Mouse (Mus musculus) CH12.LX (cell line): Measurements from ENCODE around the gene Il6st. TPM values are rescaled to one million over a fixed set of nuclear protein-coding genes. Genes with fewer than 3 reads are reported as not detected.
A peak's percentile ranks its signal among the peaks of the same experiment; 100 is the strongest.
"Not testable (repeated sequence)": the region's sequence is repeated elsewhere in the genome, so short reads cannot be mapped to it uniquely, and the experiment has no call there.

Source experiments
- DNase-seq: peaks from one replicate; pipeline ENCODE4 v3.0.0-alpha.2; 2013; ENCODE audit errors: extremely low read depth
- H3K27ac ChIP-seq: 2 replicates; pipeline ENCODE4 v1.5.1; 2012; ENCODE audit warnings: low read depth, mild to moderate bottlenecking, control low read depth, moderate library complexity; ENCODE audit not compliant: insufficient read depth
- H3K27me3 ChIP-seq: replicated peaks from 2 replicates; pipeline ENCODE3; 2012; ENCODE audit warnings: inconsistent platforms
- H3K36me3 ChIP-seq, 2 experiments: replicated peaks in 1 of 2; 2 replicates each; pipeline versions ENCODE3 to v1.6.1; 2012; ENCODE audit warnings: inconsistent platforms in 1 of 2, low read length in 1 of 2, mild to moderate bottlenecking in 1 of 2, mixed read lengths in 1 of 2, moderate library complexity in 1 of 2; ENCODE audit not compliant: control insufficient read depth in 1 of 2, insufficient read depth in 1 of 2
- H3K4me1 ChIP-seq, 2 experiments: 2 replicates each; pipeline ENCODE4 v1.6.1; 2012; ENCODE audit warnings: inconsistent platforms in 1 of 2, moderate library complexity in 1 of 2; ENCODE audit not compliant: insufficient read depth in 2 of 2, control insufficient read depth in 1 of 2
- H3K4me2 ChIP-seq: 2 replicates; pipeline ENCODE4 v1.6.1; 2012; ENCODE audit warnings: low read depth, mild to moderate bottlenecking, control low read depth; ENCODE audit not compliant: poor library complexity, insufficient read depth, severe bottlenecking
- H3K4me3 ChIP-seq, 3 experiments: fragments of 150-350 bp in 1 of 3; sonication (generic) in 1 of 3; replicated peaks in 1 of 3; 2 replicates each; pipeline versions ENCODE3 to v1.5.1; 2011 to 2012; ENCODE audit warnings: low read depth in 2 of 3, low read length in 2 of 3, mild to moderate bottlenecking in 2 of 3, moderate library complexity in 2 of 3, control low read depth in 1 of 3, improper control_type of control experiment in 1 of 3, inconsistent platforms in 1 of 3, mixed read lengths in 1 of 3; ENCODE audit not compliant: poor library complexity in 1 of 3
- H3K79me2 ChIP-seq: replicated peaks from 2 replicates; pipeline ENCODE4 v1.6.1; 2012; ENCODE audit warnings: mild to moderate bottlenecking, moderate library complexity; ENCODE audit not compliant: control insufficient read depth, poor library complexity, insufficient read depth, severe bottlenecking; ENCODE audit errors: extremely low read depth
- H3K9ac ChIP-seq: 2 replicates; pipeline ENCODE4 v1.6.1; 2012; ENCODE audit warnings: low read depth, mild to moderate bottlenecking, control low read depth, moderate library complexity; ENCODE audit not compliant: insufficient read depth
- H3K9me3 ChIP-seq: replicated peaks from 2 replicates; pipeline ENCODE3; 2012; ENCODE audit warnings: low read length, inconsistent platforms, mixed read lengths
- BHLHE40 ChIP-seq: IDR thresholded peaks from 2 replicates; pipeline ENCODE4 v1.6.1; 2011; ENCODE audit warnings: mild to moderate bottlenecking, low read depth, low read length, improper control_type of control experiment
- CHD1 ChIP-seq: IDR thresholded peaks from 2 replicates; pipeline ENCODE4 v1.6.1; 2012; ENCODE audit warnings: low read depth, low read length, improper control_type of control experiment, inconsistent platforms
- CHD2 ChIP-seq: IDR thresholded peaks from 2 replicates; pipeline ENCODE4 v1.6.1; 2011; ENCODE audit warnings: low read length, improper control_type of control experiment
- ELF1 ChIP-seq: IDR thresholded peaks from 2 replicates; pipeline ENCODE4 v1.6.1; 2014; ENCODE audit warnings: low read depth, mild to moderate bottlenecking, inconsistent platforms, low read length, improper control_type of control experiment
- EP300 ChIP-seq: IDR thresholded peaks from 2 replicates; pipeline ENCODE4 v1.6.1; 2011; ENCODE audit warnings: low read length, improper control_type of control experiment
- ETS1 ChIP-seq: conservative IDR thresholded peaks from 2 replicates; pipeline ENCODE4 v1.6.1; 2012; ENCODE audit warnings: low read depth, mild to moderate bottlenecking, inconsistent platforms, low read length, improper control_type of control experiment, moderate library complexity
- GABPA ChIP-seq: IDR thresholded peaks from 2 replicates; pipeline ENCODE4 v1.6.1; 2012; ENCODE audit warnings: low read depth, low read length, improper control_type of control experiment, inconsistent platforms; ENCODE audit not compliant: insufficient replicate concordance
- HCFC1 ChIP-seq: IDR thresholded peaks from 2 replicates; pipeline ENCODE4 v1.6.1; 2012; ENCODE audit warnings: low read depth, mild to moderate bottlenecking, inconsistent platforms, low read length, improper control_type of control experiment
- JUN ChIP-seq: IDR thresholded peaks from 2 replicates; pipeline ENCODE4 v1.6.1; 2011; ENCODE audit warnings: low read depth, mild to moderate bottlenecking, low read length, improper control_type of control experiment, moderate library complexity; ENCODE audit not compliant: insufficient read depth
- JUND ChIP-seq: conservative IDR thresholded peaks from 2 replicates; pipeline ENCODE4 v1.6.1; 2011; ENCODE audit warnings: low read depth, low read length, improper control_type of control experiment
- KAT2A ChIP-seq: IDR thresholded peaks from 2 replicates; pipeline ENCODE4 v1.6.1; 2012; ENCODE audit warnings: low read length, improper control_type of control experiment, inconsistent platforms; ENCODE audit not compliant: insufficient replicate concordance
- MAFK ChIP-seq: IDR thresholded peaks from 2 replicates; pipeline ENCODE4 v1.6.1; 2011; ENCODE audit warnings: low read length, improper control_type of control experiment; ENCODE audit not compliant: insufficient replicate concordance
- MYC ChIP-seq: IDR thresholded peaks from 2 replicates; pipeline ENCODE4 v1.6.1; 2011; ENCODE audit warnings: low read depth, mild to moderate bottlenecking, improper control_type of control experiment, low read length
- NELFE ChIP-seq: IDR thresholded peaks from 2 replicates; pipeline ENCODE4 v1.6.1; 2011; ENCODE audit warnings: low read depth, low read length, improper control_type of control experiment
- PAX5 ChIP-seq: IDR thresholded peaks from 2 replicates; pipeline ENCODE4 v1.6.1; 2012; ENCODE audit warnings: low read length, inconsistent platforms, mixed read lengths
- RAD21 ChIP-seq: IDR thresholded peaks from 2 replicates; pipeline ENCODE4 v1.6.1; 2011; ENCODE audit warnings: low read depth, mild to moderate bottlenecking, low read length, improper control_type of control experiment, moderate library complexity
- RCOR1 ChIP-seq: conservative IDR thresholded peaks from 2 replicates; pipeline ENCODE4 v1.6.1; 2012; ENCODE audit warnings: low read depth, mild to moderate bottlenecking, inconsistent platforms, low read length, improper control_type of control experiment
- SIN3A ChIP-seq: IDR thresholded peaks from 2 replicates; pipeline ENCODE4 v1.6.1; 2012; ENCODE audit warnings: low read length, improper control_type of control experiment, inconsistent platforms
- SMC3 ChIP-seq: IDR thresholded peaks from 2 replicates; pipeline ENCODE4 v1.6.1; 2011; ENCODE audit warnings: low read depth, low read length, improper control_type of control experiment
- USF1 ChIP-seq: IDR thresholded peaks from 2 replicates; pipeline ENCODE4 v1.6.1; 2014; ENCODE audit warnings: low read depth, mild to moderate bottlenecking, inconsistent platforms, low read length, improper control_type of control experiment
- ZKSCAN1 ChIP-seq: IDR thresholded peaks from 2 replicates; pipeline ENCODE4 v1.6.1; 2012; ENCODE audit warnings: low read depth, inconsistent platforms, low read length, improper control_type of control experiment, borderline replicate concordance
- ZNF384 ChIP-seq: IDR thresholded peaks from 2 replicates; pipeline ENCODE4 v1.6.1; 2012; ENCODE audit warnings: low read depth, low read length, improper control_type of control experiment, inconsistent platforms
- dilution Hi-C: fragments of 300-500 bp; cut with MboI; formaldehyde crosslinking; loops from 2 replicates; pipeline ENCODE4 v1.14.3; 2020; ENCODE audit warnings: low sequenced_read_pairs; ENCODE audit not compliant: extremely low pct_unique_long_range_greater_than_20kb, extremely low pct_ligation_motif_present
- in situ Hi-C: fragments of 300-500 bp; cut with MboI; formaldehyde crosslinking; loops from 3 replicates; pipeline ENCODE4 v1.14.3; 2019; ENCODE audit warnings: low sequenced_read_pairs, low pct_ligation_motif_present, low pct_unique_long_range_greater_than_20kb, mixed read lengths
- polyA plus RNA-seq: library from polyadenylated mRNA; unstranded; fragments of >175 nt; gene quantifications from 2 replicates; pipeline ENCODE4 v1.2.1, GENCODE M21; 2012; ENCODE audit warnings: low read depth; ENCODE audit not compliant: insufficient read length
- total RNA-seq, 2 experiments: library from RNA; depleted of rRNA; stranded (reverse); fragments of 300-350 nt in 1 of 2; fragments of >200 nt in 1 of 2; gene quantifications; 2 replicates each; pipeline ENCODE4 v1.2.3; 2012 to 2014

The Il6st gene
- total and polyA plus RNA-seq, 3 experiments: 3.5 to 7.6 (median 5.7) TPM

DNA sequence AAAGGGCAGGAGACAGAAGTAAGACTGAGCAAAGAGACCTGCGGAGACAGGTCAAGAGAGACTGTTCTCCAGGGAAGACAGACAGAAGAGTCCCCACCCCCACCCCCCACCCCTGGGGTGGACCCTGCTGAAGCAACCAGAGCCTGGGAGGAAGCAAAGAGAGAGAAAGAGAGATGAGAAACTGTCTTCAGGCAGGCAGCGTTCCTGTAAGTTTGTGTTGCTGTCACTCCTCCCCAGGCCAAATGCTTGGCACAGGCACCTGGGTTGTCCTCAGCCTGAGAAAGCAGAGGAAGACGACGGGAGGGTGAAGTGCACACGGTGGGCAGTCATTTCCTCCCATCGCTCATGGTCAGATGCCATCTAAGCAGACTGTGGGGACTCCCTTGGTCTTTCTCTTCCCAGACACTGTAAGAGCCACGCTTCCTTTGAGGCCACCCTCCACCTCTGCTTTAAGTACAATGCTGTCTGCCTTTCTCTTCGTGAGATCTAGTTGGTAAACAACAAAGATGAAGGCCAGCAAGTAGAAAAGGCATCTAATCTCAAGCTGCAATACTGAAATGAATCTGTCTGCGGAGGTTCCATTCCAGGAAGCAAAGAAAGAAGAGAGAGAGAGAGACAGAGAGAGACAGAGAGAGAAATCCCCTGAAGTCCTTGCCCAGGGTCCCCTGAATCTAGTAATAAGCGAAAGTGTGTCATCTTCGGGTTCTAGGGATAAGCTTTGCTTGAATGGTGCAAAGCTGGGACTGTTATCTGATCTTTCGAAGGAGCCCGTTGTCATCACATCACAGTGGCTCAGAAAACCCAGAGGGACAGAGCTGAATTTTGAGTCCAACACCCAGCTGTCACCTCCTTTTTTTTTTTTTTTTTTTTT, 37.4 kb upstream of the Il6st start (continued):
- TF ChIP-seq ETS1 (no peak), RAD21 (no peak), GABPA (no peak)
- TF ChIP-seq, all 38 proteins: peak for 6

DNA sequence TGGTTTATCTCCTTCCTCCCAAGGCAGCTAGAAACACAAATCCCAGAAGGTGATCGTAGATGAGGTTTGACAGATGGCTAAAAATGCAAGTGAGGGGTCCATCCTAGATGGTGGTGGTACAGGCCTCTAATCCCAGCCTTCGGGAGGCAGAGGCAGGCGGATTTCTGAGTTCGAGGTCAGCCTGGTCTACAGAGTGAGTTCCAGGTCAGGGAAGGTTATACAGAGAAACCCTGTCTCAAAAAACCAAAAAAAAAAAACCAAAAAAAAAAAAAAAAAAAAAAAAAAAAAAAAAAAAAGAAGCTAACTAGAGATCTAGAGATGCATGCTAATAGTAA, 36.8 kb upstream of the Il6st start:
- H3K36me3 ChIP-seq, H3K9me3 ChIP-seq, H3K4me3 ChIP-seq, dilution Hi-C loops, in situ Hi-C loops, H3K27ac ChIP-seq, H3K79me2 ChIP-seq, DNase-seq, H3K27me3 ChIP-seq, H3K4me2 ChIP-seq: not testable (repeated sequence)
- TF ChIP-seq ZNF384: peak; percentile 71
- H3K9ac ChIP-seq: peak overlapping the region; percentile 24; the same call in 1 of the 2 replicates
- H3K4me1 ChIP-seq: peaks cover 12 to 38% of the 10 kb centered on the region in 2 experiments

DNA sequence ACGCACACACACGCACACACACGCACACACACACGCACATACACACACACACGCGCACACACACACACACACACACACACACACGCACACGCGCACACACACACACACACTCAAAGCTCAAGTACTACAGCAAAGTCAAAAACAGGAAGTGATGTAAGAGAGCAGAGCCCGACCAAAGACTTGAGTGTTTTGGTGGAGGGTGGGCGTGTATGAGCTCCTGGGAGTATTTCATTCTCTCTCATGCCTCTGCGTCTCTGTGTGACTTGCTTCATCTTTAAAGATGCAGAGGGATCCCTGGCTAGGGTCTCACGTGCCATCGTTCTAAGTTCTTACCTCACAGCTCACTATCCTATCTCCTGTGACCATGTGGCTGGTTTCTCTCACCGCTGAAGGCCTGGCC, 36.3 kb upstream of the Il6st start:
- Histone ChIP-seq H3K36me3 (no peaks in the 10 kb centered on the region), H3K27ac (no peak overlapping the region), H3K27me3 (no peaks in the 10 kb centered on the region), H3K9me3 (peaks cover 3% of the 10 kb centered on the region), H3K4me2 (no peak overlapping the region), H3K79me2 (no peaks in the 10 kb centered on the region), H3K4me3 (no peak overlapping the region), H3K9ac (no peak overlapping the region), H3K4me1 (peaks cover 12 to 40% of the 10 kb centered on the region in 2 experiments)
- DNase-seq: no peak
- in situ Hi-C loops: no loop called here
- TF ChIP-seq ZNF384 (no peak), PAX5 (no peak), NELFE (no peak), HCFC1 (no peak), CHD1 (no peak), RAD21 (no peak), CHD2 (no peak), EP300 (no peak), JUND (no peak), ELF1 (no peak), ZKSCAN1 (no peak), MYC (no peak), JUN (no peak), BHLHE40 (no peak), MAFK (no peak), SIN3A (no peak), RCOR1 (no peak), SMC3 (no peak), KAT2A (no peak), USF1 (no peak)
- dilution Hi-C loops: no loop called here
